22 mouse cellular contexts compared by ENCODE assay signal in genomic region chr6:7041912-7042311, GRCm38 (mm10).
DNase-seq lines count a peak whose midpoint lies in the region; ATAC-seq and TF ChIP-seq lines count a peak whose summit lies in the region.
"Had no signal": no experiment of that assay in that cellular context is flagged by ENCODE, and none has a peak within 500 bp of the region (broad histone marks: within the 10 kb centered on the region; RNA-seq: fewer than 3 reads in every experiment).

No protein-coding gene starts in this region.

- intact Hi-C loops in gastrocnemius, postnatal 14 days (cut with DNase I; ENCODE audit: low total_unique reads): no loop called here

- H3K9ac ChIP-seq in liver, embryonic 11.5 days (ENCODE audit: low read depth, low read length): no peak overlapping the region
- H3K9ac ChIP-seq in liver, embryonic 12.5 days: no peak overlapping the region
- no peak overlapping the region for H3K9ac ChIP-seq in MEL (ENCODE audit: control insufficient read depth, low read depth, low read length, poor library complexity, severe bottlenecking)

- no peaks in the 10 kb centered on the region for H3K27me3 ChIP-seq in liver, embryonic 11.5 days (replicated peaks; ENCODE audit: control insufficient read depth, insufficient read depth, low read length)
- no peaks in the 10 kb centered on the region for H3K27me3 ChIP-seq in liver, embryonic 12.5 days (replicated peaks)
- H3K27me3 ChIP-seq in G1E (ENCODE audit: insufficient read depth, low read length): no peaks in the 10 kb centered on the region
- H3K27me3 ChIP-seq in MEL (ENCODE audit: control insufficient read depth in 1 of 2, insufficient read depth in 2 of 2, low read length in 2 of 2): no peaks in the 10 kb centered on the region
- H3K27me3 ChIP-seq: CH12.LX, Patski had no signal

- H3K36me3 ChIP-seq in liver, embryonic 11.5 days (ENCODE audit: control insufficient read depth, insufficient read depth, low read length): no peaks in the 10 kb centered on the region
- no peaks in the 10 kb centered on the region for H3K36me3 ChIP-seq in liver, embryonic 12.5 days
- H3K36me3 ChIP-seq in G1E (replicated peaks): peaks cover 13% of the 10 kb centered on the region
- peaks cover 0 to 7% of the 10 kb centered on the region in 2 experiments; a peak in 2 of 4 replicates for H3K36me3 ChIP-seq in MEL (ENCODE audit: control insufficient read depth in 1 of 2, insufficient read depth in 2 of 2, low read length in 2 of 2)

- no peak overlapping the region for H3K4me3 ChIP-seq in liver, embryonic 11.5 days (ENCODE audit: low read depth, low read length)
- H3K4me3 ChIP-seq in liver, embryonic 12.5 days: no peak overlapping the region
- H3K4me3 ChIP-seq in G1E (ENCODE audit: low read depth, low read length): no peak overlapping the region
- no peak overlapping the region for H3K4me3 ChIP-seq in MEL (ENCODE audit: control insufficient read depth in 1 of 2, insufficient read depth in 1 of 2, low read depth in 2 of 2, low read length in 2 of 2)

- H3K4me2 ChIP-seq in liver, embryonic 11.5 days: no peak overlapping the region
- H3K4me2 ChIP-seq in liver, embryonic 12.5 days: no peak overlapping the region

- no peak overlapping the region for H3K27ac ChIP-seq in liver, embryonic 11.5 days (ENCODE audit: low read depth, low read length)
- no peak overlapping the region for H3K27ac ChIP-seq in liver, embryonic 12.5 days
- H3K27ac ChIP-seq in MEL (ENCODE audit: control insufficient read depth, low read depth, low read length): no peak overlapping the region

- DNase-seq in liver, embryonic 11.5 days (ENCODE audit: low spot score): no peak
- DNase-seq in G1E (ENCODE audit: low spot score) (no peak), MEL (ENCODE audit: low read depth, low spot score) (no peak)
- DNase-seq in gastrocnemius, postnatal 14 days: no peak
- DNase-seq in adrenal gland, postnatal 14 days: no peak
- DNase-seq: adrenal gland, adult 2 months; adrenal gland, adult 8-10 months; adrenal gland, postnatal 10 days; adrenal gland, postnatal 25 days; adrenal gland, postnatal 36 days; B cell, adult 2 months; cerebellum, adult 11 months; cerebellum, adult 11-12 months; cerebellum, adult 18-20 months; cerebellum, adult 2 months; cerebellum, adult 8-10 months; cerebellum, adult 9-10 months had no signal

- no peaks in the 10 kb centered on the region for H3K79me2 ChIP-seq in MEL (ENCODE audit: control insufficient read depth, insufficient read depth, low read length, poor library complexity)

- no peak for TF ChIP-seq RAD21 in MEL (IDR thresholded peaks at IDR 0.05; ENCODE audit: low read depth, low read length)

- TF ChIP-seq EP300 in MEL (IDR thresholded peaks at IDR 0.05; ENCODE audit: low read depth in 1 of 2, low read length in 2 of 2): peak in 1 of 2 experiments; percentile 6; a peak in 1 of 4 replicates

- WGBS in liver, embryonic 11.5 days: 33% methylated on average over 1 of the region's 1 CpGs
- WGBS in liver, embryonic 12.5 days (ENCODE audit: insufficient replicate concordance): 11% methylated on average over 1 of the region's 1 CpGs

- H3K4me1 ChIP-seq in liver, embryonic 11.5 days (replicated peaks; ENCODE audit: control insufficient read depth, insufficient read depth, low read length): no peaks in the 10 kb centered on the region
- no peaks in the 10 kb centered on the region for H3K4me1 ChIP-seq in liver, embryonic 12.5 days
- H3K4me1 ChIP-seq in G1E (ENCODE audit: insufficient read depth, low read depth, low read length): peaks cover 49% of the 10 kb centered on the region
- H3K4me1 ChIP-seq in MEL (ENCODE audit: control insufficient read depth in 1 of 2, insufficient read depth in 2 of 2, low read length in 2 of 2): peaks cover 0 to 7% of the 10 kb centered on the region in 2 experiments; a peak in 1 of 4 replicates

- TF ChIP-seq CTCF in G1E (IDR thresholded peaks at IDR 0.05; ENCODE audit: low read depth, low read length) (no peak), MEL (IDR thresholded peaks at IDR 0.05 in 2 of 3, conservative IDR thresholded peaks at IDR 0.05 in 1 of 3; ENCODE audit: control insufficient read depth in 1 of 3, insufficient read depth in 1 of 3, low read depth in 2 of 3, low read length in 3 of 3, poor library complexity in 1 of 3, severe bottlenecking in 1 of 3) (no peak)

- TF ChIP-seq POLR2A in MEL (IDR thresholded peaks at IDR 0.05; ENCODE audit: control insufficient read depth in 1 of 2, insufficient read depth in 1 of 2, low read depth in 1 of 2, low read length in 2 of 2, poor library complexity in 1 of 2): no peak

- peak; percentile 29; the same call in 1 of the 2 replicates for ATAC-seq in liver, embryonic 11.5 days (replicated peaks; ENCODE audit: low FRiP score)
- no peak for ATAC-seq in liver, embryonic 12.5 days
- ATAC-seq in G1E (ENCODE audit: extremely low read depth, insufficient number of reproducible peaks, low FRiP score, poor library complexity, severe bottlenecking): peak; percentile 80
- ATAC-seq: activated CD4-positive, CD25-positive, alpha-beta regulatory T cell, adult 4 months; CD4-positive, CD25-positive, alpha-beta regulatory T cell, adult 4 months; Patski had no signal

- no peaks in the 10 kb centered on the region for H3K9me3 ChIP-seq in liver, embryonic 11.5 days (ENCODE audit: control insufficient read depth, low read length)
- no peaks in the 10 kb centered on the region for H3K9me3 ChIP-seq in liver, embryonic 12.5 days (replicated peaks)
- H3K9me3 ChIP-seq in G1E (replicated peaks): no peaks in the 10 kb centered on the region
- no peaks in the 10 kb centered on the region for H3K9me3 ChIP-seq in MEL (replicated peaks; ENCODE audit: insufficient read depth, low read length)

TF ChIP-seq in MEL, 35 proteins besides CTCF, POLR2A, EP300 and RAD21:
- no peak for TF ChIP-seq TAL1 (IDR thresholded peaks at IDR 0.05; ENCODE audit: low read length)
- no peak for TF ChIP-seq ZMIZ1 (IDR thresholded peaks at IDR 0.05; ENCODE audit: low read depth, low read length)
- TF ChIP-seq TCF12 (IDR thresholded peaks at IDR 0.05; ENCODE audit: low read depth, low read length): peak; percentile 32; the same call in 1 of the 2 replicates
- no peak for TF ChIP-seq MAZ (IDR thresholded peaks at IDR 0.05; ENCODE audit: low read depth, low read length)
- TF ChIP-seq NELFE (IDR thresholded peaks at IDR 0.05; ENCODE audit: low read depth, low read length): no peak
- no peak for TF ChIP-seq MYC (IDR thresholded peaks at IDR 0.05; ENCODE audit: low read depth, low read length)
- no peak for TF ChIP-seq MXI1 (IDR thresholded peaks at IDR 0.05; ENCODE audit: low read depth, low read length)
- TF ChIP-seq MEF2A (IDR thresholded peaks at IDR 0.05; ENCODE audit: extremely low read depth, insufficient replicate concordance, low read depth, low read length, poor library complexity, severe bottlenecking): no peak
- TF ChIP-seq ETS1 (IDR thresholded peaks at IDR 0.05; ENCODE audit: low read depth, low read length): no peak
